ENCODE assay signal across 15 mouse cellular contexts in the genomic region with DNA sequence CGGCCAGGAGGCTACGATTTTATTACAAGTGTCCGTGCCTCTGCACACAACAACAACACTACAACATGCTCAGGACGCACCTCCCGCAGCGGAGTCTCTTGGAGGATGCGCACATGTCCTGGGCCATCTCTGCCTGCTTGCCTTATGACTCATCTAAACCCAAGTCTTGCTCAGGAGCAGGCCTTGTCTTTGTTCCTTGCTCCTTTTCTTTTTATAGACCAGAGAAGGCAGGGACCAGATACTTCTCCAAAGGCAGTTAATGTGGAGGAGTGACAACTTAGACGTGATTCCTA. TPM values are rescaled to one million over a fixed set of nuclear protein-coding genes. Genes with fewer than 3 reads are reported as not detected.
DNase-seq lines count a peak whose midpoint lies in the region; ATAC-seq and TF ChIP-seq lines count a peak whose summit lies in the region.
"Had no signal": no experiment of that assay in that cellular context is flagged by ENCODE, and none has a peak within 500 bp of the region (broad histone marks: within the 10 kb centered on the region; RNA-seq: fewer than 3 reads in every experiment).

No protein-coding gene starts in this region.

- ATAC-seq in hindbrain, embryonic 15.5 days (ENCODE audit: low FRiP score, low read depth): no peak
- ATAC-seq in midbrain, embryonic 15.5 days (replicated peaks): no peak
- ATAC-seq in forebrain, embryonic 12.5 days (ENCODE audit: low FRiP score): no peak

- 4% methylated on average over 8 of the region's 8 CpGs for WGBS in hindbrain, embryonic 15.5 days
- WGBS in midbrain, embryonic 15.5 days: 5% methylated on average over 8 of the region's 8 CpGs
- under 1% methylated on average over 8 of the region's 8 CpGs for WGBS in forebrain, embryonic 12.5 days

- H3K4me1 ChIP-seq in E14TG2a.4 (replicated peaks; ENCODE audit: low read depth, low read length): peaks cover 57% of the 10 kb centered on the region
- no peaks in the 10 kb centered on the region for H3K4me1 ChIP-seq in brown adipose tissue, adult 24 weeks (ENCODE audit: control insufficient read depth, insufficient read depth, insufficient read length, low read length)
- peaks cover 25% of the 10 kb centered on the region for H3K4me1 ChIP-seq in hindbrain, embryonic 15.5 days (replicated peaks)
- H3K4me1 ChIP-seq in midbrain, embryonic 15.5 days: peaks cover 30% of the 10 kb centered on the region
- H3K4me1 ChIP-seq in forebrain, embryonic 12.5 days: peaks cover 23% of the 10 kb centered on the region

- H3K27ac ChIP-seq in brown adipose tissue, adult 24 weeks (replicated peaks; ENCODE audit: low read depth, low read length): no peak overlapping the region
- H3K27ac ChIP-seq in hindbrain, embryonic 15.5 days (replicated peaks): 0 out of 2 replicates have a peak overlapping the region, but pooled peaks have one; percentile 36
- peak overlapping the region; percentile 86 for H3K27ac ChIP-seq in midbrain, embryonic 15.5 days
- H3K27ac ChIP-seq in forebrain, embryonic 12.5 days: no peak overlapping the region
- H3K27ac ChIP-seq: kidney, postnatal 0 days; stomach, postnatal 0 days had no signal

- no peak for TF ChIP-seq CTCF in E14TG2a.4 (conservative IDR thresholded peaks at IDR 0.05; ENCODE audit: low read length)

- no peaks in the 10 kb centered on the region for H3K36me3 ChIP-seq in E14TG2a.4 (ENCODE audit: insufficient read depth, low read length)
- no peaks in the 10 kb centered on the region for H3K36me3 ChIP-seq in hindbrain, embryonic 15.5 days
- no peaks in the 10 kb centered on the region for H3K36me3 ChIP-seq in midbrain, embryonic 15.5 days (replicated peaks)
- no peaks in the 10 kb centered on the region for H3K36me3 ChIP-seq in forebrain, embryonic 12.5 days (replicated peaks)

- peak overlapping the region; percentile 66 for H3K4me2 ChIP-seq in hindbrain, embryonic 15.5 days
- H3K4me2 ChIP-seq in midbrain, embryonic 15.5 days: peak overlapping the region; percentile 67
- no peak overlapping the region for H3K4me2 ChIP-seq in forebrain, embryonic 12.5 days

- no peaks in the 10 kb centered on the region for H3K9me3 ChIP-seq in E14TG2a.4 (ENCODE audit: low read length)
- no peaks in the 10 kb centered on the region for H3K9me3 ChIP-seq in hindbrain, embryonic 15.5 days
- no peaks in the 10 kb centered on the region for H3K9me3 ChIP-seq in midbrain, embryonic 15.5 days
- H3K9me3 ChIP-seq in forebrain, embryonic 12.5 days: no peaks in the 10 kb centered on the region

- peak overlapping the region; percentile 48; the same call in 1 of the 2 replicates for H3K9ac ChIP-seq in hindbrain, embryonic 15.5 days
- peak overlapping the region; percentile 65; the same call in 1 of the 2 replicates for H3K9ac ChIP-seq in midbrain, embryonic 15.5 days
- no peak overlapping the region for H3K9ac ChIP-seq in forebrain, embryonic 12.5 days

- peaks cover 94% of the 10 kb centered on the region for H3K27me3 ChIP-seq in E14TG2a.4 (ENCODE audit: insufficient read depth, low read length)
- H3K27me3 ChIP-seq in hindbrain, embryonic 15.5 days: peaks cover 57% of the 10 kb centered on the region
- peaks cover 52% of the 10 kb centered on the region for H3K27me3 ChIP-seq in midbrain, embryonic 15.5 days (replicated peaks)
- peaks cover 95% of the 10 kb centered on the region for H3K27me3 ChIP-seq in forebrain, embryonic 12.5 days
- H3K27me3 ChIP-seq: CH12.LX had no signal

- H3K4me3 ChIP-seq in E14TG2a.4 (replicated peaks; ENCODE audit: low read length): peak overlapping the region; percentile 39
- H3K4me3 ChIP-seq in brown adipose tissue, adult 24 weeks (ENCODE audit: insufficient read depth, low read depth, low read length): peak overlapping the region; percentile 50
- H3K4me3 ChIP-seq in hindbrain, embryonic 15.5 days: peak overlapping the region; percentile 44
- H3K4me3 ChIP-seq in midbrain, embryonic 15.5 days: peak overlapping the region; percentile 49
- no peak overlapping the region for H3K4me3 ChIP-seq in forebrain, embryonic 12.5 days (replicated peaks)

- no peak for DNase-seq in right cerebral cortex, postnatal 10 days (ENCODE audit: low spot score in 2 of 2)
- no peak for DNase-seq in MN1 (ENCODE audit: low spot score)
- DNase-seq in heart, adult 18-20 months: no peak
- DNase-seq: heart, adult 11 months; heart, postnatal 36 days; lung, adult 2 months; right cerebral cortex, postnatal 14 days had no signal

RNA-seq across cellular contexts. Expression of gene En1, which starts 2.9 kb away (rescaled TPM):
- 0.58 and 0.91 TPM in 2 replicates for polyA plus RNA-seq in brown adipose tissue, adult 24 weeks (2012; ENCODE audit: insufficient read depth, insufficient read length, missing spikeins)
- polyA plus RNA-seq in hindbrain, embryonic 15.5 days (2015; fragmentation: Nextera tagmentation; extraction: Ambion mirVana): 3.7 and 8.0 TPM in 2 replicates
- polyA plus RNA-seq in midbrain, embryonic 15.5 days (2015; fragmentation: Nextera tagmentation; extraction: Ambion mirVana): 9.3 and 12.5 TPM in 2 replicates
- 0.88 and 1.2 TPM in 2 replicates for polyA plus RNA-seq in forebrain, embryonic 12.5 days (2016; fragmentation: Nextera tagmentation; extraction: Ambion mirVana)
- not detected for total RNA-seq in heart, adult 18-20 months (2021)
- total RNA-seq: CH12.LX; heart, postnatal 36 days had no signal
- polyA plus RNA-seq: kidney, postnatal 0 days; lung, adult 2 months; stomach, postnatal 0 days had no signal

Comparison
In these comparisons a context has a peak if more than half of its experiments do, and no peak if none do; other contexts are left out.
1. H3K27ac ChIP-seq: peak in hindbrain, embryonic 15.5 days (single experiment) and midbrain, embryonic 15.5 days (single experiment); none in brown adipose tissue, adult 24 weeks (single experiment) and forebrain, embryonic 12.5 days (single experiment).